Mouse (Mus musculus) MEL (cell line): ENCODE results near the gene Klk8. TPM values are rescaled to one million over a fixed set of nuclear protein-coding genes. Genes with fewer than 3 reads are reported as not detected.

Experiments used
- DNase-seq: peaks from one replicate; pipeline ENCODE4 v3.0.0; 2011; ENCODE audit warnings: low read depth, low spot score
- H3K27ac ChIP-seq: 2 replicates; pipeline ENCODE4 v1.5.1; 2012; ENCODE audit warnings: low read depth, mild to moderate bottlenecking, control low read depth, low read length, moderate library complexity; ENCODE audit not compliant: control insufficient read depth
- H3K27me3 ChIP-seq, 2 experiments: fragments of 150-350 bp in 1 of 2; sonication (generic) in 1 of 2; 2 replicates each; pipeline ENCODE4 v1.6.1; 2012; ENCODE audit warnings: low read length in 2 of 2, mild to moderate bottlenecking in 2 of 2, improper control_type of control experiment in 1 of 2, moderate library complexity in 1 of 2; ENCODE audit not compliant: insufficient read depth in 2 of 2, control insufficient read depth in 1 of 2
- H3K36me3 ChIP-seq, 2 experiments: 2 replicates each; pipeline ENCODE4 v1.6.1; 2012 to 2014; ENCODE audit warnings: low read length in 2 of 2, improper control_type of control experiment in 1 of 2, inconsistent platforms in 1 of 2, mild to moderate bottlenecking in 1 of 2; ENCODE audit not compliant: insufficient read depth in 2 of 2, control insufficient read depth in 1 of 2
- H3K4me1 ChIP-seq, 2 experiments: fragments of 150-350 bp in 1 of 2; sonication (generic) in 1 of 2; 2 replicates each; pipeline ENCODE4 v1.6.1; 2012; ENCODE audit warnings: low read length in 2 of 2, improper control_type of control experiment in 1 of 2, mild to moderate bottlenecking in 1 of 2; ENCODE audit not compliant: insufficient read depth in 2 of 2, control insufficient read depth in 1 of 2
- H3K4me3 ChIP-seq, 2 experiments: fragments of 150-350 bp in 1 of 2; sonication (generic) in 1 of 2; 2 replicates each; pipeline ENCODE4 v1.5.1; 2012; ENCODE audit warnings: low read depth in 2 of 2, low read length in 2 of 2, mild to moderate bottlenecking in 2 of 2, moderate library complexity in 2 of 2, control low read depth in 1 of 2, improper control_type of control experiment in 1 of 2; ENCODE audit not compliant: control insufficient read depth in 1 of 2, insufficient read depth in 1 of 2
- H3K79me2 ChIP-seq: 2 replicates; pipeline ENCODE4 v1.6.1; 2012; ENCODE audit warnings: mild to moderate bottlenecking, low read length, moderate library complexity; ENCODE audit not compliant: control insufficient read depth, poor library complexity, insufficient read depth
- H3K9ac ChIP-seq: 2 replicates; pipeline ENCODE4 v1.6.1; 2012; ENCODE audit warnings: low read depth, mild to moderate bottlenecking, control low read depth, low read length, moderate library complexity; ENCODE audit not compliant: control insufficient read depth, poor library complexity, severe bottlenecking
- H3K9me3 ChIP-seq: fragments of 150-350 bp; sonication (generic); replicated peaks from 2 replicates; pipeline ENCODE4 v1.6.1; 2012; ENCODE audit warnings: mild to moderate bottlenecking, low read length, improper control_type of control experiment, moderate library complexity; ENCODE audit not compliant: insufficient read depth
- CTCF ChIP-seq, 3 experiments: IDR thresholded peaks in 2 of 3; conservative IDR thresholded peaks in 1 of 3; 2 replicates each; pipeline ENCODE4 v1.5.1; 2011 to 2012; ENCODE audit warnings: low read length in 3 of 3, low read depth in 2 of 3, mild to moderate bottlenecking in 2 of 3, improper control_type of control experiment in 1 of 3, inconsistent platforms in 1 of 3, mixed read lengths in 1 of 3, moderate library complexity in 1 of 3; ENCODE audit not compliant: control insufficient read depth in 1 of 3, insufficient read depth in 1 of 3, poor library complexity in 1 of 3, severe bottlenecking in 1 of 3
- E2F4 ChIP-seq: IDR thresholded peaks from 2 replicates; pipeline ENCODE4 v1.6.1; 2011; ENCODE audit warnings: low read depth, low read length, improper control_type of control experiment, borderline replicate concordance
- GATA1 ChIP-seq: IDR thresholded peaks from 2 replicates; pipeline ENCODE4 v1.6.1; 2011; ENCODE audit warnings: low read depth, low read length, improper control_type of control experiment
- HCFC1 ChIP-seq: IDR thresholded peaks from 2 replicates; pipeline ENCODE4 v1.6.1; 2012; ENCODE audit warnings: low read depth, mild to moderate bottlenecking, inconsistent platforms, low read length, improper control_type of control experiment, moderate library complexity
- MAX ChIP-seq: IDR thresholded peaks from 2 replicates; pipeline ENCODE4 v1.6.1; 2011; ENCODE audit warnings: low read length, improper control_type of control experiment
- MEF2A ChIP-seq: IDR thresholded peaks from 2 replicates; pipeline ENCODE4 v1.6.1; 2014; ENCODE audit warnings: low read depth, mild to moderate bottlenecking, inconsistent platforms, low read length, improper control_type of control experiment; ENCODE audit not compliant: poor library complexity, insufficient replicate concordance, severe bottlenecking; ENCODE audit errors: extremely low read depth
- MXI1 ChIP-seq: IDR thresholded peaks from 2 replicates; pipeline ENCODE4 v1.6.1; 2011; ENCODE audit warnings: mild to moderate bottlenecking, low read depth, low read length, improper control_type of control experiment
- MYC ChIP-seq: IDR thresholded peaks from 2 replicates; pipeline ENCODE4 v1.6.1; 2011; ENCODE audit warnings: low read depth, mild to moderate bottlenecking, low read length, improper control_type of control experiment, moderate library complexity
- NRF1 ChIP-seq: IDR thresholded peaks from 2 replicates; pipeline ENCODE4 v1.6.1; 2014; ENCODE audit warnings: low read depth, mild to moderate bottlenecking, inconsistent platforms, low read length, improper control_type of control experiment, moderate library complexity; ENCODE audit not compliant: poor library complexity, insufficient read depth, severe bottlenecking
- POLR2AphosphoS2 ChIP-seq: IDR thresholded peaks from 2 replicates; pipeline ENCODE4 v1.6.1; 2011; ENCODE audit warnings: low read length, improper control_type of control experiment
- RCOR1 ChIP-seq: IDR thresholded peaks from 2 replicates; pipeline ENCODE4 v1.6.1; 2012; ENCODE audit warnings: low read depth, mild to moderate bottlenecking, inconsistent platforms, low read length, improper control_type of control experiment
- SMC3 ChIP-seq: IDR thresholded peaks from 2 replicates; pipeline ENCODE4 v1.6.1; 2011; ENCODE audit warnings: low read depth, low read length, improper control_type of control experiment
- TBP ChIP-seq: IDR thresholded peaks from 2 replicates; pipeline ENCODE4 v1.8.0; 2011; ENCODE audit warnings: low read depth, low read length, improper control_type of control experiment
- TCF12 ChIP-seq: IDR thresholded peaks from 2 replicates; pipeline ENCODE4 v1.6.1; 2014; ENCODE audit warnings: low read depth, mild to moderate bottlenecking, inconsistent platforms, low read length, improper control_type of control experiment, moderate library complexity
- ZC3H11A ChIP-seq: IDR thresholded peaks from 2 replicates; pipeline ENCODE4 v1.6.1; 2012; ENCODE audit warnings: low read depth, mild to moderate bottlenecking, inconsistent platforms, low read length, improper control_type of control experiment
- ZKSCAN1 ChIP-seq: IDR thresholded peaks from 2 replicates; pipeline ENCODE4 v1.6.1; 2012; ENCODE audit warnings: low read depth, mild to moderate bottlenecking, inconsistent platforms, low read length, improper control_type of control experiment, moderate library complexity
- ZNF384 ChIP-seq: IDR thresholded peaks from 2 replicates; pipeline ENCODE4 v1.6.1; 2012; ENCODE audit warnings: low read depth, mild to moderate bottlenecking, inconsistent platforms, low read length, improper control_type of control experiment
- polyA plus RNA-seq, 2 experiments: library from polyadenylated mRNA; stranded (reverse) in 1 of 2; unstranded in 1 of 2; fragments of >175 nt in 1 of 2; fragments of >200 nt in 1 of 2; gene quantifications; 2 replicates each; pipeline versions ENCODE4 v1.2.1 to v1.2.4; 2012; ENCODE audit warnings: low replicate concordance in 2 of 2, low read depth in 1 of 2; ENCODE audit not compliant: insufficient read length in 2 of 2, insufficient read depth in 1 of 2, missing spikeins in 1 of 2
- total RNA-seq: library from RNA; depleted of rRNA; stranded (reverse); fragments of 300-350 nt; gene quantifications from 2 replicates; pipeline ENCODE4 v1.2.3, GENCODE M21; 2012

Gene Klk8
- total and polyA plus RNA-seq, 3 experiments, result not detected

DNA sequence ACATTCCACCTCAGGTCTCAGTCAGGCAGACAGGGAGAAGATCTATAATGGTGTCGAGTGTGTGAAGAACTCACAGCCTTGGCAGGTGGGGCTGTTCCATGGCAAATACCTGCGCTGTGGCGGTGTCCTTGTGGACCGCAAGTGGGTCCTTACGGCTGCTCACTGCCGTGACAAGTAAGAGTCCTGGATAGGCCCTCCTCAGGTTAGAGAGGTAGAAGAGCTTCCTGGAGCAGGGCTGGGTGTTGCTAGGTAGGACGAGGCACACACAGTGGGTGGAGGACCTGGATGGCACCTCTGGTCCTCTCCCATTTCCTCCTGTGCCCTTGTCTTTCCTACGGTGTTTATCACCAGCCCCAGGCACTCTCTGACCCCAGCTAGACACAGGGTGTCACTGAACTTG, 27.7 kb upstream of the Klk8 start:
- H3K27me3 ChIP-seq, result no peaks in the 10 kb centered on the region
- H3K27ac ChIP-seq, result no peak overlapping the region
- no peaks in the 10 kb centered on the region for H3K79me2 ChIP-seq
- no peaks in the 10 kb centered on the region for H3K4me1 ChIP-seq
- no peak for DNase-seq
- no peaks in the 10 kb centered on the region for H3K9me3 ChIP-seq
- TF ChIP-seq CTCF (IDR thresholded peaks at IDR 0.05 in 2 of 3, conservative IDR thresholded peaks at IDR 0.05 in 1 of 3; ENCODE audit: control insufficient read depth in 1 of 3, insufficient read depth in 1 of 3, low read depth in 2 of 3, low read length in 3 of 3, poor library complexity in 1 of 3, severe bottlenecking in 1 of 3) (no peak), E2F4 (no peak), TCF12 (no peak), MEF2A (no peak), POLR2AphosphoS2 (no peak), NRF1 (no peak), MYC (no peak), MAX (no peak), ZC3H11A (no peak), ZKSCAN1 (no peak), SMC3 (no peak), ZNF384 (no peak), TBP (no peak), RCOR1 (no peak), MXI1 (no peak)
- no peak overlapping the region for H3K9ac ChIP-seq
- H3K4me3 ChIP-seq, result no peak overlapping the region
- no peaks in the 10 kb centered on the region for H3K36me3 ChIP-seq

- Histone ChIP-seq H3K27ac (no peak overlapping the region), H3K4me3 (no peak overlapping the region), H3K36me3 (no peaks in the 10 kb centered on the region), H3K9me3 (no peaks in the 10 kb centered on the region), H3K27me3 (no peaks in the 10 kb centered on the region)
- no peak for DNase-seq
- no peak for TF ChIP-seq HCFC1
- TF ChIP-seq, all 39 proteins: peak for 0
- Histone ChIP-seq H3K9ac (no peak overlapping the region), H3K79me2 (no peaks in the 10 kb centered on the region), H3K4me1 (no peaks in the 10 kb centered on the region)
Measured at GRCm38 (mm10) chr7:43770701-43771100, 26.7 kb upstream of the Klk8 start.

- H3K9ac ChIP-seq, result no peak overlapping the region
- H3K4me3 ChIP-seq, result no peak overlapping the region
- no peaks in the 10 kb centered on the region for H3K27me3 ChIP-seq
- no peaks in the 10 kb centered on the region for H3K4me1 ChIP-seq
- no peaks in the 10 kb centered on the region for H3K36me3 ChIP-seq
- H3K9me3 ChIP-seq, result no peaks in the 10 kb centered on the region
- H3K79me2 ChIP-seq, result no peaks in the 10 kb centered on the region
- no peak for DNase-seq
- no peak overlapping the region for H3K27ac ChIP-seq
- no peak for TF ChIP-seq GATA1
Measured at GRCm38 (mm10) chr7:43771916-43772315, 25.5 kb upstream of the Klk8 start.
